Mouse (Mus musculus): ENCODE data around the gene Mrnip.

DNA sequence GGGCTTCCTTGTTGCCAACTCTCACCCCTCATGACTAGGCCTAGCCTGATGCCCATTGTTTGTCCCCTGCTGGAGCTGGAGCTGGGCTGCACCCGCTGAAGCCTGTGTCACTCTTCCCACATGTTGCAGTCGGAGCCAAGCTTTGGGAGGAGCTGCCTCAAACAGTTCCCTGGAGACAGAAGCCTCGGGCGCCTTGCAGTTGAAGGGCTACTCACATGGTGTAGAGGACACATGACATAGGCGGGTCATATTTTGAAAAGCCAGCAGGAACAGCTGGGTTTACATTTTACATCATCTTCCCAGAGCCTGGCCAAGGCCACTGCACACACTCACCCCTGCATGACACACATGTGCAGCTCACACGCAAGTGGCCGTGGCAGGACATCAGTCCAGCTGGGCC, 25.0 kb upstream of the Mrnip start:
- no peak for TF ChIP-seq TAL1 (IDR thresholded peaks at IDR 0.05; ENCODE audit: low read length)
- no peak for TF ChIP-seq GATA1 (IDR thresholded peaks at IDR 0.05; ENCODE audit: low read length)
